20 mouse cellular contexts compared by ENCODE assay signal in genomic region chr12:113255331-113255730, GRCm38 (mm10).
DNase-seq lines count a peak whose midpoint lies in the region; ATAC-seq and TF ChIP-seq lines count a peak whose summit lies in the region.
"Had no signal": no experiment of that assay in that cellular context is flagged by ENCODE, and none has a peak within 500 bp of the region (broad histone marks: within the 10 kb centered on the region; RNA-seq: fewer than 3 reads in every experiment).

No protein-coding gene starts in this region.

- WGBS in kidney, adult 2 months, result 79% methylated on average over 3 of the region's 3 CpGs
- WGBS in liver, adult 2 months, result 40% methylated on average over 3 of the region's 3 CpGs
- WGBS in liver, embryonic 11.5 days, result 77% methylated on average over 3 of the region's 3 CpGs
- WGBS in small intestine, adult 2 months, result 89% methylated on average over 3 of the region's 3 CpGs

- ATAC-seq in liver, embryonic 11.5 days (replicated peaks; ENCODE audit: low FRiP score), result no peak
- ATAC-seq: CD4-positive, CD25-positive, alpha-beta regulatory T cell, adult 4 months; forebrain, embryonic 14.5 days; forebrain, embryonic 16.5 days had no signal

- no peaks in the 10 kb centered on the region for H3K9me3 ChIP-seq in liver, embryonic 11.5 days (ENCODE audit: control insufficient read depth, low read length)
- H3K9me3 ChIP-seq: embryonic facial prominence, embryonic 10.5 days; embryonic facial prominence, embryonic 12.5 days had no signal

- H3K27ac ChIP-seq in kidney, adult 2 months (ENCODE audit: insufficient read depth, low read depth, low read length), result no peak overlapping the region
- no peak overlapping the region for H3K27ac ChIP-seq in liver, adult 2 months (replicated peaks; ENCODE audit: insufficient read depth, low read depth, low read length)
- no peak overlapping the region for H3K27ac ChIP-seq in liver, embryonic 11.5 days (ENCODE audit: low read depth, low read length)
- H3K27ac ChIP-seq in small intestine, adult 2 months (ENCODE audit: insufficient read depth, low read depth, low read length), result peak overlapping the region; percentile 37; the same call in 1 of the 2 replicates
- H3K27ac ChIP-seq: embryonic facial prominence, embryonic 10.5 days; embryonic facial prominence, embryonic 12.5 days had no signal

- no peaks in the 10 kb centered on the region for H3K36me3 ChIP-seq in kidney, adult 2 months (ENCODE audit: control insufficient read depth, insufficient read depth, low read length)
- H3K36me3 ChIP-seq in liver, adult 2 months (ENCODE audit: control insufficient read depth, insufficient read depth, low read length), result no peaks in the 10 kb centered on the region
- no peaks in the 10 kb centered on the region for H3K36me3 ChIP-seq in liver, embryonic 11.5 days (ENCODE audit: control insufficient read depth, insufficient read depth, low read length)
- H3K36me3 ChIP-seq in small intestine, adult 2 months (ENCODE audit: control insufficient read depth, insufficient read depth, low read length), result no peaks in the 10 kb centered on the region
- H3K36me3 ChIP-seq: embryonic facial prominence, embryonic 10.5 days; embryonic facial prominence, embryonic 12.5 days had no signal

- H3K27me3 ChIP-seq in kidney, adult 2 months (replicated peaks; ENCODE audit: control insufficient read depth, insufficient read depth, low read length), result no peaks in the 10 kb centered on the region
- no peaks in the 10 kb centered on the region for H3K27me3 ChIP-seq in liver, adult 2 months (ENCODE audit: control insufficient read depth, insufficient read depth, low read length)
- no peaks in the 10 kb centered on the region for H3K27me3 ChIP-seq in liver, embryonic 11.5 days (replicated peaks; ENCODE audit: control insufficient read depth, insufficient read depth, low read length)
- no peaks in the 10 kb centered on the region for H3K27me3 ChIP-seq in small intestine, adult 2 months (ENCODE audit: control insufficient read depth, insufficient read depth, low read length)
- H3K27me3 ChIP-seq: embryonic facial prominence, embryonic 12.5 days had no signal

- H3K4me3 ChIP-seq in kidney, adult 2 months (ENCODE audit: insufficient read depth, low read depth, low read length), result no peak overlapping the region
- H3K4me3 ChIP-seq in liver, adult 2 months (ENCODE audit: insufficient read depth, low read depth, low read length), result no peak overlapping the region
- no peak overlapping the region for H3K4me3 ChIP-seq in liver, embryonic 11.5 days (ENCODE audit: low read depth, low read length)
- no peak overlapping the region for H3K4me3 ChIP-seq in small intestine, adult 2 months (ENCODE audit: low read depth, low read length)
- H3K4me3 ChIP-seq: embryonic facial prominence, embryonic 10.5 days; embryonic facial prominence, embryonic 12.5 days had no signal

- H3K4me2 ChIP-seq in liver, embryonic 11.5 days, result no peak overlapping the region
- H3K4me2 ChIP-seq: embryonic facial prominence, embryonic 12.5 days had no signal

- TF ChIP-seq CTCF in kidney, adult 2 months (conservative IDR thresholded peaks at IDR 0.05; ENCODE audit: insufficient read depth, insufficient read length, low read depth, low read length), result no peak
- no peak for TF ChIP-seq CTCF in liver, adult 2 months (IDR thresholded peaks at IDR 0.05; ENCODE audit: low read depth, low read length)
- no peak for TF ChIP-seq CTCF in small intestine, adult 2 months (IDR thresholded peaks at IDR 0.05; ENCODE audit: extremely low read depth, insufficient read length, insufficient replicate concordance, low read depth, low read length)

- TF ChIP-seq POLR2A in kidney, adult 2 months (IDR thresholded peaks at IDR 0.05; ENCODE audit: low read depth, low read length), result no peak
- TF ChIP-seq POLR2A in liver, adult 2 months (IDR thresholded peaks at IDR 0.05; ENCODE audit: extremely low read depth, insufficient read depth, low read length), result no peak
- no peak for TF ChIP-seq POLR2A in small intestine, adult 2 months (IDR thresholded peaks at IDR 0.05; ENCODE audit: low read depth, low read length)

- no peak overlapping the region for H3K9ac ChIP-seq in liver, adult 2 months (ENCODE audit: low read depth, low read length)
- no peak overlapping the region for H3K9ac ChIP-seq in liver, embryonic 11.5 days (ENCODE audit: low read depth, low read length)
- H3K9ac ChIP-seq: embryonic facial prominence, embryonic 12.5 days had no signal

- peak; percentile 9 for DNase-seq in kidney, adult 2 months
- no peak for DNase-seq in kidney, postnatal 14 days
- peak; percentile 95 for DNase-seq in liver, adult 2 months (ENCODE audit: extremely low read depth, low read depth, low spot score)
- no peak for DNase-seq in liver, embryonic 11.5 days (ENCODE audit: low spot score)
- no peak for DNase-seq in testis, postnatal 10 days (ENCODE audit: low spot score)
- DNase-seq: adrenal gland, adult 2 months; adrenal gland, postnatal 10 days; adrenal gland, postnatal 25 days; B cell, adult 2 months; cerebellum, adult 11-12 months; cerebellum, adult 2 months; cerebellum, adult 9-10 months; cerebellum, postnatal 10 days; cerebellum, postnatal 25 days had no signal

- no peaks in the 10 kb centered on the region for H3K79me2 ChIP-seq in liver, adult 2 months (ENCODE audit: control insufficient read depth, insufficient read depth, low read length)

- H3K4me1 ChIP-seq in kidney, adult 2 months (ENCODE audit: control insufficient read depth, insufficient read depth, low read length), result no peaks in the 10 kb centered on the region
- peaks cover 5% of the 10 kb centered on the region for H3K4me1 ChIP-seq in liver, adult 2 months (ENCODE audit: control insufficient read depth, insufficient read depth, low read length)
- no peaks in the 10 kb centered on the region for H3K4me1 ChIP-seq in liver, embryonic 11.5 days (replicated peaks; ENCODE audit: control insufficient read depth, insufficient read depth, low read length)
- no peaks in the 10 kb centered on the region for H3K4me1 ChIP-seq in small intestine, adult 2 months (ENCODE audit: control insufficient read depth, insufficient read depth, insufficient read length, low read length)
- H3K4me1 ChIP-seq: embryonic facial prominence, embryonic 10.5 days; embryonic facial prominence, embryonic 12.5 days had no signal

Comparison
In these comparisons a context has a peak if more than half of its experiments do, and no peak if none do; other contexts are left out.
1. DNase-seq: peak in kidney, adult 2 months (single experiment) and liver, adult 2 months (single experiment); none in kidney, postnatal 14 days (single experiment), liver, embryonic 11.5 days (single experiment) and testis, postnatal 10 days (single experiment).